Mouse (Mus musculus) lung, postnatal 0 days (tissue): ENCODE results near the gene Bhlhb9.

ENCODE experiments used
- CTCF ChIP-seq: IDR thresholded peaks from 2 replicates; pipeline ENCODE4 v1.5.1; 2016; ENCODE audit warnings: antibody characterized with exemption, mild to moderate bottlenecking
- EP300 ChIP-seq: IDR thresholded peaks from 2 replicates; pipeline ENCODE4 v1.6.1; 2016; ENCODE audit warnings: antibody characterized with exemption, mild to moderate bottlenecking, control low read depth

DNA sequence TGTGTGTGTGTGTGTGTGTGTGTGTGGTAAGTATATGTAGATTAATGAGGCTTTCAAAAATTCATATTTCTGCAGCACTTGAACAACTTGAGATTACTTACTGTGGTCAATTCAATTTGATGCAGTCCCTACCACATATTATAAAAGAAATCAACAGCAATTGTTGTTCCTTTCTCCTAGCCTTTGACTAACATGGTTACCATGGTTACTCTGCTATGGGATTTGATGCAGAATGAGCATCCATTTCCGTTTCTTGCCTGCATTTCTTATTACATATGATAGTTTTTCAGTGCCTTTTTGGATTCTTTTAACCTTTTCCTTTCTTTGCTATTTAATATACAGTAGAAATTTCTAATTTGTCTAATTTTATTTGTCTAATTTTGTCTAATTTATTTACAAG is 119.7 kb downstream of the Bhlhb9 start:
- TF ChIP-seq EP300 (no peak), CTCF (no peak)
